Mouse (Mus musculus) hindbrain, embryonic 15.5 days (tissue): ENCODE data around the gene Kiss1. TPM values are rescaled to one million over a fixed set of nuclear protein-coding genes. Genes with fewer than 3 reads are reported as not detected.
A peak's percentile ranks its signal among the peaks of the same experiment; 100 is the strongest.
"Not testable (repeated sequence)": the region's sequence is repeated elsewhere in the genome, so short reads cannot be mapped to it uniquely, and the experiment has no call there.

ENCODE experiments used
- ATAC-seq: fragments of 200-750 bp; cut with Nextera tagmentation; 2 replicates; pipeline ENCODE4 v1.8.0; 2017; ENCODE audit warnings: low read depth, moderate number of reproducible peaks, moderate TSS enrichment; ENCODE audit not compliant: low FRiP score
- H3K27ac ChIP-seq: fragments of 300-500 bp; sonication (generic); replicated peaks from 2 replicates; pipeline ENCODE4 v1.5.1; 2015; ENCODE audit warnings: mild to moderate bottlenecking, inconsistent platforms
- H3K27me3 ChIP-seq: fragments of 300-500 bp; sonication (generic); 2 replicates; pipeline ENCODE4 v1.6.1; 2015; ENCODE audit warnings: control low read depth, inconsistent platforms
- H3K36me3 ChIP-seq: fragments of 300-500 bp; sonication (generic); 2 replicates; pipeline ENCODE4 v1.6.1; 2015; ENCODE audit warnings: control low read depth, inconsistent platforms
- H3K4me1 ChIP-seq: fragments of 300-500 bp; sonication (generic); replicated peaks from 2 replicates; pipeline ENCODE4 v1.6.1; 2015; ENCODE audit warnings: control low read depth, inconsistent platforms
- H3K4me2 ChIP-seq: fragments of 300-500 bp; sonication (generic); 2 replicates; pipeline ENCODE4 v1.6.1; 2015; ENCODE audit warnings: moderate library complexity, mild to moderate bottlenecking, inconsistent platforms
- H3K4me3 ChIP-seq: fragments of 300-500 bp; sonication (generic); 2 replicates; pipeline ENCODE4 v1.5.1; 2015; ENCODE audit warnings: mild to moderate bottlenecking, inconsistent platforms
- H3K9ac ChIP-seq: fragments of 300-500 bp; sonication (generic); 2 replicates; pipeline ENCODE4 v1.6.1; 2015; ENCODE audit warnings: inconsistent platforms
- H3K9me3 ChIP-seq: fragments of 300-500 bp; sonication (generic); 2 replicates; pipeline ENCODE4 v1.6.1; 2016; ENCODE audit warnings: control low read depth, inconsistent platforms
- WGBS: fragments of 180-500 bp; shearing (Covaris S2); methylation state at CpG from one replicate; pipeline ENCODE4 v1.1.7; 2015; 5-methylcytosine and 5-hydroxymethylcytosine counted together
- polyA plus RNA-seq: library from polyadenylated mRNA; unstranded; fragments of >200 nt; fragmentation: Nextera tagmentation; extraction: Ambion mirVana; gene quantifications from 2 replicates; pipeline ENCODE4 v1.2.1, GENCODE M21; 2015

Kiss1 gene
- polyA plus RNA-seq, 1 experiment from 2014 or later, result 0.34 TPM

DNA sequence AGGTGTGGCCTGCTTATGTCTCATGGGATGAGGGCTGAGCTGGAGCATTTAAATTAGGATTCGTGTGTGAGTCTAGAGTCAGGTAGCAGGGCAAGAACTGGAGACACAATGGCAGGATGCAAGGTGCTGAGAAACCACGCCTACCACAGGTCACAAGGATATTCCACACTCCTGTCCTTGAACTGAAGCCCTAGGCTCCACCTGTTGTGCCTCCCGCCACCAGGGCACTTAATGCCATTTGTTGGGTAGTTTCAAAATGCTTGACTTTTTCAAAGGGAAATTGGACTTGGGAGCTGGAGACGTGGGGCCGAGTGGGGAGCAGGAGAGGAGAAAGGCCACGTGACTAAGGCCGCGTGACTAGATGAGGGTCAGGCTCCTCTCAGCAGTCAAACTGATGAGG is 4.3 kb downstream of the Kiss1 start:
- Histone ChIP-seq H3K36me3 (no peaks in the 10 kb centered on the region), H3K4me1 (peaks cover 19% of the 10 kb centered on the region), H3K9ac (no peak overlapping the region), H3K4me2 (no peak overlapping the region), H3K4me3 (no peak overlapping the region), H3K27me3 (peaks cover 2% of the 10 kb centered on the region; the same call in 1 of the 2 replicates), H3K9me3 (no peaks in the 10 kb centered on the region), H3K27ac (no peak overlapping the region)
- ATAC-seq, result no peak
- 86% methylated on average over 8 of the region's 8 CpGs for WGBS

DNA sequence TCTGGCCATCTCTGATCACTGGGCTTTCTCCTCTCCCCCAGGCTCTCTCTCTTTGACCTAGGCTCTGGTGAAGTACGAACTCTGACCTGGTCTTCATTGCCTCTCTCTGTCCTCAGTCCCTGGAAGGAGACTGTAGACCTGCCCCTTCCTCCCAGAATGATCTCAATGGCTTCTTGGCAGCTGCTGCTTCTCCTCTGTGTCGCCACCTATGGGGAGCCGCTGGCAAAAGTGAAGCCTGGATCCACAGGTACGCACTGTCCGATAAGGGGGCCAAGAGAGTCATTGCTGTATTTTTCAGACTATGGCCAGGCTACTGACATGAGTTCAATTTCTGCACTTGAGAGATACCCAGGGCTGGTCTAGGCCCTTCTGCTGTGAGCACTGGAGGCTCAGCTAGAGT is 5.4 kb downstream of the Kiss1 start:
- H3K9ac ChIP-seq, result no peak overlapping the region
- peaks cover 28% of the 10 kb centered on the region for H3K4me1 ChIP-seq
- no peak overlapping the region for H3K27ac ChIP-seq
- H3K9me3 ChIP-seq, result no peaks in the 10 kb centered on the region
- H3K36me3 ChIP-seq, result no peaks in the 10 kb centered on the region
- WGBS, result 69% methylated on average over 5 of the region's 5 CpGs
- ATAC-seq, result no peak
- no peak overlapping the region for H3K4me3 ChIP-seq
- no peak overlapping the region for H3K4me2 ChIP-seq
- H3K27me3 ChIP-seq, result peaks cover 2% of the 10 kb centered on the region; the same call in 1 of the 2 replicates

DNA sequence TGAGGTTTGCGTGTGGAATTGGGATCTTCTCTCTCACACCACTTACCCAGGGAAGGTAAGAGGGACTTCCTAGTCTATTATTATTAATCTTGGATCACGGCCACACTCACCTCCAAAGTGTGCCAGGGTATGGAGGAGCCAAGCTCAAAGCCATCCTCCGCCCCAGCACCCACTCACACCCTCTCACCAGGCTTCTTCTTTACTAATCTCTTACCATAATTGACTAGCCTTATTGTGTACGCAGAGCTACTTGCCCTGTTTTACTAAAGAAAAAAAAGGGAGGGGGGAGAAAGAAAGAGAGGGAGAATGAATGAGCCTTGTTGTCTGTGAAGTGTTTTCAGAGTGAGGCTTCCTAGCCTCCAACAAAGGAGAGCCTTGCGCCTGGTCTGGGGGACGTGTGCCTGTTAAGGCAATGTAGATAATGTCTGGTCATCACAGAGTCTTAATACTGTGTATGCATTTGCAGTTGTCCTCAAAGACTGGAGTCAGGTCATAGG is 6.7 kb downstream of the Kiss1 start:
- Histone ChIP-seq H3K4me3 (no peak overlapping the region), H3K4me1 (peaks cover 28% of the 10 kb centered on the region), H3K27ac (no peak overlapping the region), H3K9ac (no peak overlapping the region), H3K4me2 (no peak overlapping the region), H3K9me3 (no peaks in the 10 kb centered on the region), H3K36me3 (no peaks in the 10 kb centered on the region), H3K27me3 (peaks cover 2% of the 10 kb centered on the region; the same call in 1 of the 2 replicates)
- 55% methylated on average over 6 of the region's 6 CpGs for WGBS
- no peak for ATAC-seq

DNA sequence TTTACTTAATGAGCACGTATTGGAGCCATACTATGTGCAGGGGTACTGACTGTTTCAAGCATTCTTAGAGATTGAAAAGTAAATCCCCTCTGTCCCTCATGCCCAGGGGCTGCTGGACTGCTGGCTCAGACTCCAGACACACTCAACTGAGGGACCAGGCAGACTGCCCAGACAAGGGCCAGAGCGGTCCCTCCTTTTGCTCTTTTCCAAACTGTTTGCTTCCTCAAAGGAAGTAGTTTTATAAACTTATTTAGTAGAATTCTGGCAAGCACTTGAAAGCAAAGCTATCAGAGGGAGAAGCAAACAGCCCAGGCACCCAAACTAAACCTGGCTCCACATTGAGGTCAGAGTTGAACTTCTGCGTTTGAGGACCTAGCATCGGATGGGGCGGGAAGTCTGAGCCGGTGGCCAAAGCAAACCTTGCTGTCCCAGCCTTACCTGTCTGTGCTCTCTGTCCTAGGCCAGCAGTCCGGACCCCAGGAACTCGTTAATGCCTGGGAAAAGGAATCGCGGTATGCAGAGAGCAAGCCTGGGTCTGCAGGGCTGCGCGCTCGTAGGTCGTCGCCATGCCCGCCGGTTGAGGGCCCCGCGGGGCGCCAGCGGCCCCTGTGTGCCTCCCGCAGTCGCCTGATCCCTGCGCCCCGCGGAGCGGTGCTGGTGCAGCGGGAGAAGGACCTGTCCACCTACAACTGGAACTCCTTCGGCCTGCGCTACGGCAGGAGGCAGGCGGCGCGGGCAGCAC is 7.4 kb downstream of the Kiss1 start:
- Histone ChIP-seq H3K4me2 (peak overlapping the region; percentile 62), H3K36me3 (no peaks in the 10 kb centered on the region), H3K27me3 (peaks cover 2% of the 10 kb centered on the region; the same call in 1 of the 2 replicates), H3K9ac (peak overlapping the region; percentile 32), H3K9me3 (no peaks in the 10 kb centered on the region), H3K4me1 (peaks cover 28% of the 10 kb centered on the region), H3K27ac (no peak overlapping the region), H3K4me3 (peak overlapping the region; percentile 22)
- no peak for ATAC-seq
- WGBS, result 11% methylated on average over 34 of the region's 34 CpGs

DNA sequence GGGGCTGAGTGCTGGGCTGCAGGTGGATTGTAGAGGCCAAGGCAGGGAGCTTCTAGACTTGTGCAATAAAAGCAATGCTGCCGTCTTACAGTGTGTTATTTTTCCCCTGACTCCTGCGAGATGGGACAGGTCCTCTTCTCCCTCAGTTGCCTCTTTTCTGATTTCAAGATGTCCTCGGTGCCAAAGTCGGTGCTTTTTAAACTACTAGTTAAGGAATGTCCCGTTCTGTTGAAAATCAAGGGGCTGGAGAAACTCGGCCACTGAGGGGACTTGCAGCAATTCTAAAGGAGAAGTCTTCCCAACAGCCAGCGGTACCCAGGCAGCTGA is 7.9 kb downstream of the Kiss1 start:
- H3K9ac ChIP-seq, result peak overlapping the region; percentile 32
- no peak for ATAC-seq
- H3K9me3 ChIP-seq, result no peaks in the 10 kb centered on the region
- H3K27me3 ChIP-seq, result peaks cover 2% of the 10 kb centered on the region; the same call in 1 of the 2 replicates
- 25% methylated on average over 7 of the region's 7 CpGs for WGBS
- peaks cover 28% of the 10 kb centered on the region for H3K4me1 ChIP-seq
- H3K27ac ChIP-seq, result no peak overlapping the region
- peak overlapping the region; percentile 62 for H3K4me2 ChIP-seq
- H3K4me3 ChIP-seq, result peak overlapping the region; percentile 22
- H3K36me3 ChIP-seq, result no peaks in the 10 kb centered on the region

DNA sequence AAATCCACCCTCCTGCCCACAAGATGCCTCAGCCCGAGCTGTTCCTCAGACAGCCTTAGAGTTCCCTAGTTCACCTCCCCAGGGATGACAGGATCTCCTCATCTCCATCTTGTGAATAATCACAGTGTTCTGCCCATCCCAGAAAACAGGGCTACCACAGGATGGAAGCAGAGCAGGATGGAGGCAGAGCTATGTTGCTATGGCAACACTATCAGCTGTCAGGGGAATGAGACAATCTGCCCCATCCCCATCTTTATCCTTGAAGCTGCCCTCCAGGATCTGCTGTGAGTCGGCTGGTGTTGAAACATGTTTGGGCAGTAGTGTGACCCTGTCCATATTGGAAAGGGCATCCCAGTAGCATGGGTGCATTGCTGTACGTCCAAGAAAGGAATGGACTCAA is 9.5 kb downstream of the Kiss1 start:
- Histone ChIP-seq H3K27me3 (peaks cover 2% of the 10 kb centered on the region; the same call in 1 of the 2 replicates), H3K9me3 (no peaks in the 10 kb centered on the region), H3K4me3 (no peak overlapping the region), H3K9ac (no peak overlapping the region), H3K27ac (peak overlapping the region; percentile 64), H3K4me2 (0 out of 2 replicates have a peak overlapping the region, but pooled peaks have one; percentile 14), H3K36me3 (no peaks in the 10 kb centered on the region), H3K4me1 (peaks cover 28% of the 10 kb centered on the region)
- ATAC-seq, result peak; percentile 83
- WGBS, result 27% methylated on average over 3 of the region's 3 CpGs

DNA sequence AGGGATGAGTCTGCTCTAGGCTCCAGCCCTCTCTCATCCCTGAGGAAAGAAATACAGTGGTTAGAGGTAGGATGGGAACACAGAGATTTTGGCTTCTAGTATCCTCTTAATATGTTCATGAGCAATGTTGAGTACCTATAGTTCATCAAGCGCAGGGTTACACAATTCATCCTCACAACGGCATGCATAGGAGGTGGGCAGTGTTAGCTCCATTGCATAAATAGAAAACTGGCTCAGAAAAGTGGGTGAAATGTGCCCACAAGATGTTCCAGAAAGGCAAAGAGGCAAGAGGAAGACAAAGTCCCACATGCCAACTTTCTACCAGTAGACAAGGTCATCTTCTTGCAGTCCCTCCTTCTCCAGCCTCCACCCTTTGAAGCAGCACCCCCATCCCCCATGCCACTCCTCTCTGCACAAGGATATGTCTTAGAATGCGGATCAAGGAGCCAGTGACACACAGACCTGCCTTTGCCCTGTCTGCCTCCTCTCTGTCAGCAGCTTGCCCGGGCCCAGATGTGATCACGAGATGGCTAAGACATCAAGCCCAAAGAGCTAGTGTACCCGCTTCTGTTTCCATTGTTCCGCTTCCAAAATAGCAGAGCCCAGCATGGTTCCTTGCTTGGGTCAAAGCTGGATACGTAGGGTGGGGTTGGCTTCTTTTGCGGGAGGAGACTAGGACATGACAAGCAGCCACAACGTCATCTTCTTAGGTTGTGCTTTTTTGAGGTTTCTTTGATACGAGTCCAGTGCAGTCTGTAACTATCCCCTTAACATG is 11.2 kb downstream of the Kiss1 start:
- Histone ChIP-seq H3K9ac (no peak overlapping the region), H3K36me3 (no peaks in the 10 kb centered on the region), H3K4me3 (no peak overlapping the region), H3K4me2 (no peak overlapping the region), H3K27ac (no peak overlapping the region), H3K27me3 (peaks cover 2% of the 10 kb centered on the region; the same call in 1 of the 2 replicates), H3K9me3 (no peaks in the 10 kb centered on the region), H3K4me1 (peaks cover 28% of the 10 kb centered on the region)
- no peak for ATAC-seq
- WGBS, result 88% methylated on average over 11 of the region's 11 CpGs

DNA sequence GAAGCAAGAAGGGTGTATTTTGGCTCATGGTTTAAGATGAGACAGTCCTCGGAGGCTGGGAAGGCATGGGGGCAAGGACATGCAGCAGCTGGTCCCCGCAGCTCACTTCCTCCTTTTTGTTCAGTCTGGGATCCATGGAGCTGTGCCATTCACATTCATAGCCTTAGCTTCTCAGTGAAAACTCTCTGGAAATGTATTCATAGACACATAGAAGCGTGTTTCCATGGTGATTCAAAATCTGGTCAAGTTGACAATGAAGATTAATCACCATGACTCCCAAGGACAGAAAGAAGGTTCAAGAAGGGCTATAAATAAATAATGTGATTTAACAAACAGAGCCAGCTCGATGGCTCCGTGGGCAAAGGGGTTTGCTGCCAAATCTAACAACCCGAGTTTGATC is 12.3 kb downstream of the Kiss1 start:
- 50% methylated on average over 6 of the region's 6 CpGs for whole genome bisulfite sequencing
- Histone ChIP-seq H3K36me3 (no peaks in the 10 kb centered on the region), H3K4me2 (no peak overlapping the region), H3K4me1 (peaks cover 23% of the 10 kb centered on the region), H3K27ac (no peak overlapping the region), H3K27me3 (0 out of 2 replicates have a peak, but pooled peaks cover 2% of the 10 kb centered on the region), H3K4me3 (no peak overlapping the region), H3K9me3 (no peaks in the 10 kb centered on the region), H3K9ac (no peak overlapping the region)
- no peak for ATAC-seq

DNA sequence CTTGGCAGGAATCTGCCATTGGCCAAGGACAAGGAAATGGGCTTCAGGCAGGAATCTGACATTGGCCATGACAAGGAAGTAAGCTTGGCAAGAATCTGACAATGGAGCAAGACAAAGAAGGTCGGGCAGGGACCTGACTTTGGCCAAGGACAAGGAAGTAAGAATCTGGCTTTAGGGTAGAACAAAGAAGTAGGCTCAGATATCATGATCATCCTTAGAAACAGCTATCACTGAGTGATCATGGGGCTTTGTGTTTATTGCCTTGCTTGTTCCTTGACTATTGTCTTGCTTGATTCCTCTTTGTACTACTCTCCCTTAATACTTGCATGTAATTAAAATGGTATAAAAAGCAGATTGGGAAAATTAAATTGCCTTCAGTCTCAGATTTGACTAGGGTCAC is 18.7 kb downstream of the Kiss1 start:
- H3K27ac ChIP-seq, H3K27me3 ChIP-seq, H3K36me3 ChIP-seq, H3K4me3 ChIP-seq, H3K4me2 ChIP-seq, H3K9ac ChIP-seq, ATAC-seq, H3K4me1 ChIP-seq, H3K9me3 ChIP-seq: not testable (repeated sequence)
- WGBS, result 71% methylated on average over 1 of the region's 1 CpGs

DNA sequence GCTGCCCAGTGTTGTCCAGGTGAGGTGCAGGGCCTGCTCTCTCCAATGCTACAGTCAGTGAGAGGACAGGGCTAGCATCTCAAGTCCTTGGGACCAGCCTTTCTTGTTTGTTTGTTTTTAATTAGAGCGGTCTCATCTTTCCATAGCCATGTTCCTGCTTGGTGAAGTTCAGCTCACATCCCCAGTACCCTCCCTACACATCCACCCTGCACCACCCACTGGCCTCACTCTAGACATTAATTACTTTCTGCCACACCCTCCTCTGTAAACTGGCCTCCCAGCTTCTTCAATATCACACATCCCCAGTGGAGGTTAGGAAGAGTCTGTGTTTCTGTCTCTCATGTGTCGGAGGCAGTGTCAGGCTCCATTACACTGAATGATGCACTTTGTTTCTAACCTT is 22.7 kb downstream of the Kiss1 start:
- WGBS, result 86% methylated on average over 2 of the region's 2 CpGs

DNA sequence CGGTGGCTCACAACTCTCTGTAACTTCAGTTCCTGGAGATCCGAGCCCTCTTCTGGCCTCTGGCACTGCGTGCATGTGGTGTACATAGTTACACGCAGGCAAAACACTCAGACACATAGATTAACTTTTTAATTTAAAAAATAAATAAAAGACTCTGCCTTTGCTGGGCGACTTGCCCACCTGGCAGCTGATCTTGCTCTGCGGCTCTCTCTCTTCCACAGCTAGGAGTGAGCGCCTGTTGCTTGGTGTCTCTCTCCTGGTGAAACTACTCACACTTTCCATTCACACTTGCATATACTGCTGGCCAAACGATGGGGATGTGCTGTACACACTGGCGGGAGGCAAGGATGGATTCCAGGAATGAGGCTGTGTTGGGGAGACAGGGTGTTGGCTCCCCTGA is 24.9 kb downstream of the Kiss1 start:
- Histone ChIP-seq H3K9ac (no peak overlapping the region), H3K4me3 (no peak overlapping the region), H3K9me3 (no peaks in the 10 kb centered on the region), H3K4me2 (no peak overlapping the region), H3K4me1 (no peaks in the 10 kb centered on the region), H3K36me3 (no peaks in the 10 kb centered on the region), H3K27me3 (no peaks in the 10 kb centered on the region), H3K27ac (no peak overlapping the region)
- no peak for ATAC-seq
- 85% methylated on average over 9 of the region's 9 CpGs for WGBS

More for the DNA sequence above, 22.7 kb downstream of the Kiss1 start:
- Histone ChIP-seq H3K4me3 (no peak overlapping the region), H3K36me3 (no peaks in the 10 kb centered on the region), H3K4me1 (no peaks in the 10 kb centered on the region), H3K9me3 (no peaks in the 10 kb centered on the region), H3K4me2 (no peak overlapping the region), H3K9ac (no peak overlapping the region), H3K27ac (no peak overlapping the region), H3K27me3 (no peaks in the 10 kb centered on the region)
- no peak for ATAC-seq

DNA sequence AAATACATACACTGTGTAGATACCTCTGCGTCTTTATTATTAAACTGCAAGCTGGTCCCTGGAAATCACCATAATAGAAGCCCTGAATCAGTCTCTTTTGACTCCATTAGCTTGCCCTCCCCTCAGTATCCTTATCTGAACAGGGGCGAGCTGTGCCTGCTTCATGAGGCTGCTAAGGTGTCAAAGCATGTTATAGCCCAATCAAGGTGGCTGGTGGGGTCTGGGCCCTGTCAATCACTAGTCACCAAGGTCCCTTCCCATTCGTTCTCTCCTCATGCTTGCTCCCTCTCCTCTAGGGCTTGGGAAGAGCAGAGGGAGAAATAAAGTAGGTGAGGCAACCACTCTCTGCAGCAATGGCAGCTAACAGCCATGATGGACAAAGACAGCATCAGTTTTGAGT is 25.6 kb downstream of the Kiss1 start:
- H3K9me3 ChIP-seq, result no peaks in the 10 kb centered on the region
- H3K27ac ChIP-seq, result no peak overlapping the region
- no peaks in the 10 kb centered on the region for H3K36me3 ChIP-seq
- 71% methylated on average over 3 of the region's 3 CpGs for WGBS
- H3K4me1 ChIP-seq, result no peaks in the 10 kb centered on the region
- ATAC-seq, result no peak
- no peak overlapping the region for H3K4me3 ChIP-seq
- H3K9ac ChIP-seq, result no peak overlapping the region
- H3K27me3 ChIP-seq, result no peaks in the 10 kb centered on the region
- no peak overlapping the region for H3K4me2 ChIP-seq
